Mouse (Mus musculus) cerebellum, postnatal 10 days (tissue): Measurements from ENCODE around the gene Sv2b.

ENCODE experiments used
- DNase-seq, 2 experiments: peaks; one replicate each; pipeline ENCODE4 v3.0.0; 2021; ENCODE audit warnings: mixed read lengths in 2 of 2

Gene Sv2b

GRCm38 (mm10) chr7:75077560-75078208 lies 231.4 kb downstream of the Sv2b start:
- peak in 1 of 2 experiments; percentile 20 for DNase-seq
